Mouse (Mus musculus) layer of hippocampus, adult 2 months (tissue): ENCODE measurements around the gene Cela1. TPM values are rescaled to one million over a fixed set of nuclear protein-coding genes. Genes with fewer than 3 reads are reported as not detected.

Experiments used
- DNase-seq, 2 experiments: peaks; one replicate each; pipeline ENCODE4 v3.0.0; 2022; ENCODE audit warnings: low spot score in 2 of 2
- H3K27ac ChIP-seq: fragments of 200-600 bp; 2 replicates; pipeline ENCODE4 v1.8.1; 2022
- H3K4me3 ChIP-seq: fragments of 200-600 bp; 2 replicates; pipeline ENCODE4 v1.8.1; 2022; ENCODE audit warnings: mild to moderate bottlenecking
- CTCF ChIP-seq: fragments of 200-600 bp; conservative IDR thresholded peaks from 2 replicates; pipeline ENCODE4 v1.8.1; 2022; ENCODE audit warnings: antibody characterized with exemption, mild to moderate bottlenecking, moderate library complexity
- total RNA-seq, 2 experiments: library from RNA; stranded (reverse); gene quantifications; 2 replicates each; pipeline ENCODE4 v1.2.3; 2021

Gene Cela1
- total RNA-seq, 2 experiments from 2014 or later: 1.3 TPM

- DNase-seq: no peak
- Histone ChIP-seq H3K4me3 (no peak overlapping the region), H3K27ac (no peak overlapping the region; the same call in 1 of the 2 replicates)
- no peak for TF ChIP-seq CTCF
Observed at GRCm38 (mm10) chr15:100674566-100674965, 13.2 kb downstream of the Cela1 start.

GRCm38 (mm10) chr15:100673585-100674391 is 13.9 kb downstream of the Cela1 start:
- no peak for DNase-seq
- Histone ChIP-seq H3K4me3 (no peak overlapping the region), H3K27ac (no peak overlapping the region; the same call in 1 of the 2 replicates)
- no peak for TF ChIP-seq CTCF

GRCm38 (mm10) chr15:100670833-100671232 is 16.9 kb downstream of the Cela1 start:
- no peak for DNase-seq
- Histone ChIP-seq H3K27ac (no peak overlapping the region), H3K4me3 (no peak overlapping the region)
- TF ChIP-seq CTCF: no peak

- TF ChIP-seq CTCF: no peak
- Histone ChIP-seq H3K27ac (no peak overlapping the region), H3K4me3 (no peak overlapping the region)
- no peak for DNase-seq
Observed at GRCm38 (mm10) chr15:100670004-100670403, 17.7 kb downstream of the Cela1 start.

GRCm38 (mm10) chr15:100669337-100669736 is 18.4 kb downstream of the Cela1 start, which contains the start of gene Bin2:
Gene Bin2, minus strand, starts transcription at chr15:100669553.
- no peak for TF ChIP-seq CTCF
- no peak within 1 kb of the TSS for H3K27ac ChIP-seq
- H3K4me3 ChIP-seq: no peak within 1 kb of the TSS
- no peak for DNase-seq

- no peak for DNase-seq
- Histone ChIP-seq H3K27ac (no peak overlapping the region), H3K4me3 (no peak overlapping the region)
- TF ChIP-seq CTCF: no peak
Observed at GRCm38 (mm10) chr15:100667871-100668545, 19.7 kb downstream of the Cela1 start.

GRCm38 (mm10) chr15:100667420-100667819 is 20.3 kb downstream of the Cela1 start:
- no peak overlapping the region for H3K4me3 ChIP-seq
- DNase-seq: no peak
- no peak overlapping the region for H3K27ac ChIP-seq
- TF ChIP-seq CTCF: no peak

GRCm38 (mm10) chr15:100666851-100667250 is 20.9 kb downstream of the Cela1 start:
- Histone ChIP-seq H3K4me3 (no peak overlapping the region), H3K27ac (no peak overlapping the region)
- no peak for DNase-seq
- TF ChIP-seq CTCF: no peak

- no peak overlapping the region for H3K4me3 ChIP-seq
- TF ChIP-seq CTCF: no peak
- DNase-seq: no peak
- H3K27ac ChIP-seq: no peak overlapping the region
Observed at GRCm38 (mm10) chr15:100666219-100666696, 21.5 kb downstream of the Cela1 start.

- TF ChIP-seq CTCF: no peak
- no peak overlapping the region for H3K4me3 ChIP-seq
- DNase-seq: no peak
- H3K27ac ChIP-seq: no peak overlapping the region
Observed at GRCm38 (mm10) chr15:100665411-100666218, 22.1 kb downstream of the Cela1 start.

GRCm38 (mm10) chr15:100664813-100665274 is 22.9 kb downstream of the Cela1 start:
- no peak for TF ChIP-seq CTCF
- Histone ChIP-seq H3K27ac (no peak overlapping the region), H3K4me3 (no peak overlapping the region)
- DNase-seq: no peak

- TF ChIP-seq CTCF: no peak
- DNase-seq: no peak
- H3K4me3 ChIP-seq: no peak overlapping the region
- H3K27ac ChIP-seq: no peak overlapping the region
Observed at GRCm38 (mm10) chr15:100660805-100661204, 26.9 kb downstream of the Cela1 start.

- no peak overlapping the region for H3K4me3 ChIP-seq
Observed at GRCm38 (mm10) chr15:100660306-100660705, 27.4 kb downstream of the Cela1 start.

More at GRCm38 (mm10) chr15:100660306-100660705, 27.4 kb downstream of the Cela1 start:
- H3K27ac ChIP-seq: no peak overlapping the region
- TF ChIP-seq CTCF: no peak
- peak in 1 of 2 experiments; percentile 16 for DNase-seq
